Mouse (Mus musculus) thymus, adult 2 months (tissue): Measurements from ENCODE around the gene Gm49340.

Experiments
- CTCF ChIP-seq: fragments of 200-500 bp; IDR thresholded peaks from 2 replicates; pipeline ENCODE4 v1.5.1; 2012; ENCODE audit warnings: mild to moderate bottlenecking, control low read depth, low read length, moderate library complexity, borderline replicate concordance; ENCODE audit not compliant: control insufficient read depth, poor library complexity, insufficient read depth; ENCODE audit errors: extremely low read depth
- POLR2A ChIP-seq: fragments of 200-500 bp; IDR thresholded peaks from 2 replicates; pipeline ENCODE4 v1.6.1; 2012; ENCODE audit warnings: mild to moderate bottlenecking, low read length, control low read depth, moderate library complexity; ENCODE audit not compliant: control insufficient read depth, poor library complexity, insufficient read depth; ENCODE audit errors: extremely low read depth

DNA sequence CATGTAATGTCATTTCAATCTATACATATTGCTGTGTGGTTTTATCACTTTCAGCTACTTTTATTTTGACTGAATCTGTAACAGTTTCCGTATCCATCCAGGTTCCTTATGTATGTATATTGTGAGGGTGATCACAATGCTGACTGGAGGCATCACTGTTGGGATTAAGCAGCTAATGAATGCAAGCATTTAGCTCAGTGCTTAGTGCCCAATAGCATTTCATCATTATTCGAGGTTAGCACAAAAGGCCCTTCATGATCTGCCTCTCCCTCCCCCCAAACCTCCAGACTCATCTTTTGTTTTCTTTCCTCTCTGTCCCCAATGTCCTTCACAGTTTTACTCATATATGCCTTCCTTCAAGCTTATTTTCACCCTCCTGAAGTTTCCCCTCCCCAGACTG, 26.4 kb upstream of the Gm49340 start:
- TF ChIP-seq CTCF (no peak), POLR2A (no peak)
